Mouse (Mus musculus): Measurements from ENCODE around the gene Foxf1. TPM values are rescaled to one million over a fixed set of nuclear protein-coding genes. Genes with fewer than 3 reads are reported as not detected.

Foxf1 gene
- 90.3 and 92.1 TPM in 2 replicates for polyA plus RNA-seq (2015; fragmentation: Nextera tagmentation; extraction: Ambion mirVana)

GRCm38 (mm10) chr8:121084210-121084951 is at the start of gene Foxf1:
Gene Foxf1, plus strand, starts transcription at chr8:121084386.

GRCm38 (mm10) chr8:121107668-121108656 is 23.8 kb downstream of the Foxf1 start, which contains the start of gene Mthfsd:
Gene Mthfsd, minus strand, starts transcription at chr8:121108392.

GRCm38 (mm10) chr8:121115948-121116347 is 31.8 kb downstream of the Foxf1 start, which contains the start of gene Foxc2:
Gene Foxc2, plus strand, starts transcription at chr8:121116171.

GRCm38 (mm10) chr8:121127756-121128375 is 43.7 kb downstream of the Foxf1 start, which contains the start of gene Foxl1:
Gene Foxl1, plus strand, starts transcription at chr8:121127940.

Small RNA genes within 50 kb of the gene (microRNA-seq; reads per million reads assigned to microRNA genes)
- gene Gm27530, result not detected

Other genes starting within 250 kb of the Foxf1 start
- 52.7 and 56.3 TPM in 2 replicates for gene Mthfsd, start 24.0 kb downstream of the Foxf1 start, polyA plus RNA-seq (2015; fragmentation: Nextera tagmentation; extraction: Ambion mirVana)
- gene Foxc2, start 31.8 kb downstream of the Foxf1 start, polyA plus RNA-seq (2015; fragmentation: Nextera tagmentation; extraction: Ambion mirVana), result 0.53 TPM in 2 replicates
- 2.1 and 4.2 TPM in 2 replicates for gene Foxl1, start 43.6 kb downstream of the Foxf1 start, polyA plus RNA-seq (2015; fragmentation: Nextera tagmentation; extraction: Ambion mirVana)

Measured in urinary bladder, postnatal 0 days (tissue).